Mouse (Mus musculus) CH12.LX (cell line): Measurements from ENCODE around the gene BB287469. TPM values are rescaled to one million over a fixed set of nuclear protein-coding genes. Genes with fewer than 3 reads are reported as not detected.
"Not testable (repeated sequence)": the region's sequence is repeated elsewhere in the genome, so short reads cannot be mapped to it uniquely, and the experiment has no call there.

ENCODE experiments used
- DNase-seq: peaks from one replicate; pipeline ENCODE4 v3.0.0-alpha.2; 2013; ENCODE audit errors: extremely low read depth
- H3K27ac ChIP-seq: 2 replicates; pipeline ENCODE4 v1.5.1; 2012; ENCODE audit warnings: low read depth, mild to moderate bottlenecking, control low read depth, moderate library complexity; ENCODE audit not compliant: insufficient read depth
- H3K27me3 ChIP-seq: replicated peaks from 2 replicates; pipeline ENCODE3; 2012; ENCODE audit warnings: inconsistent platforms
- H3K36me3 ChIP-seq, 2 experiments: replicated peaks in 1 of 2; 2 replicates each; pipeline versions ENCODE3 to v1.6.1; 2012; ENCODE audit warnings: inconsistent platforms in 1 of 2, low read length in 1 of 2, mild to moderate bottlenecking in 1 of 2, mixed read lengths in 1 of 2, moderate library complexity in 1 of 2; ENCODE audit not compliant: control insufficient read depth in 1 of 2, insufficient read depth in 1 of 2
- H3K4me1 ChIP-seq, 2 experiments: 2 replicates each; pipeline ENCODE4 v1.6.1; 2012; ENCODE audit warnings: inconsistent platforms in 1 of 2, moderate library complexity in 1 of 2; ENCODE audit not compliant: insufficient read depth in 2 of 2, control insufficient read depth in 1 of 2
- H3K4me2 ChIP-seq: 2 replicates; pipeline ENCODE4 v1.6.1; 2012; ENCODE audit warnings: low read depth, mild to moderate bottlenecking, control low read depth; ENCODE audit not compliant: poor library complexity, insufficient read depth, severe bottlenecking
- H3K4me3 ChIP-seq, 3 experiments: fragments of 150-350 bp in 1 of 3; sonication (generic) in 1 of 3; replicated peaks in 1 of 3; 2 replicates each; pipeline versions ENCODE3 to v1.5.1; 2011 to 2012; ENCODE audit warnings: low read depth in 2 of 3, low read length in 2 of 3, mild to moderate bottlenecking in 2 of 3, moderate library complexity in 2 of 3, control low read depth in 1 of 3, improper control_type of control experiment in 1 of 3, inconsistent platforms in 1 of 3, mixed read lengths in 1 of 3; ENCODE audit not compliant: poor library complexity in 1 of 3
- H3K79me2 ChIP-seq: replicated peaks from 2 replicates; pipeline ENCODE4 v1.6.1; 2012; ENCODE audit warnings: mild to moderate bottlenecking, moderate library complexity; ENCODE audit not compliant: control insufficient read depth, poor library complexity, insufficient read depth, severe bottlenecking; ENCODE audit errors: extremely low read depth
- H3K9ac ChIP-seq: 2 replicates; pipeline ENCODE4 v1.6.1; 2012; ENCODE audit warnings: low read depth, mild to moderate bottlenecking, control low read depth, moderate library complexity; ENCODE audit not compliant: insufficient read depth
- H3K9me3 ChIP-seq: replicated peaks from 2 replicates; pipeline ENCODE3; 2012; ENCODE audit warnings: low read length, inconsistent platforms, mixed read lengths
- dilution Hi-C: fragments of 300-500 bp; cut with MboI; formaldehyde crosslinking; loops from 2 replicates; pipeline ENCODE4 v1.14.3; 2020; ENCODE audit warnings: low sequenced_read_pairs; ENCODE audit not compliant: extremely low pct_unique_long_range_greater_than_20kb, extremely low pct_ligation_motif_present
- in situ Hi-C: fragments of 300-500 bp; cut with MboI; formaldehyde crosslinking; loops from 3 replicates; pipeline ENCODE4 v1.14.3; 2019; ENCODE audit warnings: low sequenced_read_pairs, low pct_ligation_motif_present, low pct_unique_long_range_greater_than_20kb, mixed read lengths
- polyA plus RNA-seq: library from polyadenylated mRNA; unstranded; fragments of >175 nt; gene quantifications from 2 replicates; pipeline ENCODE4 v1.2.1, GENCODE M21; 2012; ENCODE audit warnings: low read depth; ENCODE audit not compliant: insufficient read length
- total RNA-seq, 2 experiments: library from RNA; depleted of rRNA; stranded (reverse); fragments of 300-350 nt in 1 of 2; fragments of >200 nt in 1 of 2; gene quantifications; 2 replicates each; pipeline ENCODE4 v1.2.3; 2012 to 2014

The BB287469 gene
- total RNA-seq (2012; rRNA removed) = not detected in 2 replicates
- total RNA-seq (2014; rRNA removed) = not detected in 2 replicates
- not detected in 2 replicates for polyA plus RNA-seq

DNA sequence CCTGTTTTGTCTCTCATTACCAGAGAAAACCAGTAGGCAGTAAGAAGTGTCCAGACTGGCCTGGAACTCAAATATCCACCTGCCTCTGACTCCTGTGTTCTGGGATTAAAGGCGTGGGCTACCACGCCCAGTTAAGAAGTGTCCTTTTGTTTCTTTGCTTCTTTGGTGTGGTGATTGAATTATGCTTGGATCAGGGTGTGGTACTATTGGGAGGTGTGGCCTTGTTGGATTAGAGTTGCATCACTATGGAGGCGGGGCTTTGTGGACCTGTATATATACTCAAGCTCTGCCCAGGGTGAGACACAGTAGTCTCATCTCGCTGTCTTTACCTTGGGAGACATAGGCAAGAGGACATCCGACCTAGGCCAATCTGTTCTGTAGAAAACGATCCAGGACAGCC, at the start of gene BB287469:
Gene BB287469 (plus strand): TSS at position 301 of the 400 bp plus-strand sequence.
- DNase-seq, H3K27ac ChIP-seq, H3K27me3 ChIP-seq, H3K36me3 ChIP-seq, H3K4me2 ChIP-seq, in situ Hi-C loops, dilution Hi-C loops, H3K4me1 ChIP-seq, H3K9ac ChIP-seq, H3K9me3 ChIP-seq, H3K4me3 ChIP-seq, H3K79me2 ChIP-seq: not testable (repeated sequence)

DNA sequence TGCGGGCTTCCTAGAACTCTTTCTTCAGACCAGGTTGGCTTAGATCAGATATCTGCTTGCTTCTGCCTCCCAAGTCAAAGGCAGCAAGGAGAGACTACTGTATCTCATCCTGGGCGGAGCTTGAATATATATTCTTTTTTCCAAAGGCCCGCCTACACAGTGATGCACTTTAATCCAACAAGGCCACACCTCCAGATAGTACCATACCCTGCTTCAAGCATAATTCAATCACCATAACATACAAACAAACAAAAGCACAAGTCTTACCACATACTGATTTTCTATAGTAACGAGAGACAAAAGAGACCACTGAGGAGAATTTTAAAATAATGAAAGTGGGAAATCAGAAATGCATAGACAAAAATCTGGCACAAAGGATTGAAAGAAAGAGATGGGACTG, 40.7 kb upstream of the BB287469 start, which contains the start of gene Gm21319:
Gene Gm21319 (minus strand): TSS at position 101 of the 400 bp plus-strand sequence.
- H3K36me3 ChIP-seq, H3K9ac ChIP-seq, H3K4me3 ChIP-seq, H3K27ac ChIP-seq, H3K27me3 ChIP-seq, H3K4me2 ChIP-seq, H3K79me2 ChIP-seq, dilution Hi-C loops, DNase-seq, H3K9me3 ChIP-seq, H3K4me1 ChIP-seq, in situ Hi-C loops: not testable (repeated sequence)

GRCm38 (mm10) chr12:87795212-87795611, 21.2 kb upstream of the BB287469 start, which contains the start of gene Gm21936:
Gene Gm21936, plus strand, starts transcription at chr12:87795512.
- H3K27ac ChIP-seq, H3K79me2 ChIP-seq, H3K9me3 ChIP-seq, H3K36me3 ChIP-seq, dilution Hi-C loops, H3K4me1 ChIP-seq, H3K27me3 ChIP-seq, H3K9ac ChIP-seq, H3K4me2 ChIP-seq, DNase-seq, in situ Hi-C loops, H3K4me3 ChIP-seq: not testable (repeated sequence)

DNA sequence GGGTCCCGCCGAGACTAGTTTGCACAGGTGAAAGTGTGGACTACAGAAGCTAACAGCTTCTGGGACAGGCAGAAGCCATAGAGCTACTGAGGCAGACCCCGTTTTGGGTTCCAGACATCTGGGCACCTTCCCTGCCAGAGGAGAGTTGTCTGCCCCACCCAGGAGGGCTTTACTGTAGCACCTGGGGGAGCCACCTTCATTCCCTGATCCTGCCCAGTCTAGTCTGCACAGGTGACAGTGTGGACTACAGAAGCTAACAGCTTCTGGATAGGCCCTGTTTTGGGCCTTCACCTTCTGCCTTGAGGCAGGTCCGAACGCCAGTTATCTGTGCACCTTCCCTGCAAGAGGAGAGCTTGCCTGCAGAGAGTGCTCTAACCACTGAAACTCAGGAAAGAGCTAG, 18.4 kb upstream of the BB287469 start:
- DNase-seq, H3K36me3 ChIP-seq, H3K4me3 ChIP-seq, H3K4me2 ChIP-seq, H3K9me3 ChIP-seq, H3K79me2 ChIP-seq, H3K27me3 ChIP-seq, in situ Hi-C loops, H3K4me1 ChIP-seq, H3K27ac ChIP-seq, dilution Hi-C loops, H3K9ac ChIP-seq: not testable (repeated sequence)

- DNase-seq, H3K79me2 ChIP-seq, H3K27ac ChIP-seq, H3K27me3 ChIP-seq, H3K4me2 ChIP-seq, H3K9me3 ChIP-seq, H3K36me3 ChIP-seq, H3K4me3 ChIP-seq, dilution Hi-C loops, H3K4me1 ChIP-seq, H3K9ac ChIP-seq, in situ Hi-C loops: not testable (repeated sequence)
Measured at GRCm38 (mm10) chr12:87842239-87842638, 25.9 kb downstream of the BB287469 start, which contains the start of gene Gm2001. Gene Gm2001, minus strand, starts transcription at chr12:87842339.

GRCm38 (mm10) chr12:87850657-87851056, 34.3 kb downstream of the BB287469 start:
- H3K4me3 ChIP-seq, H3K4me2 ChIP-seq, H3K27ac ChIP-seq, H3K36me3 ChIP-seq, H3K9ac ChIP-seq, H3K9me3 ChIP-seq, H3K4me1 ChIP-seq, H3K79me2 ChIP-seq, dilution Hi-C loops, in situ Hi-C loops, H3K27me3 ChIP-seq, DNase-seq: not testable (repeated sequence)
